Comparison of ENCODE assay signal across 11 mouse cellular contexts in genomic region chr5:147121146-147121545, GRCm38 (mm10). TPM values are rescaled to one million over a fixed set of nuclear protein-coding genes. Genes with fewer than 3 reads are reported as not detected.
DNase-seq lines count a peak whose midpoint lies in the region; TF ChIP-seq lines count a peak whose summit lies in the region.
"Had no signal": no experiment of that assay in that cellular context is flagged by ENCODE, and none has a peak within 500 bp of the region (broad histone marks: within the 10 kb centered on the region; RNA-seq: fewer than 3 reads in every experiment).

No protein-coding gene starts in this region.

- H3K4me3 ChIP-seq in left cerebral cortex, adult 2 months, result no peak overlapping the region
- H3K4me3 ChIP-seq in E14TG2a.4 (replicated peaks; ENCODE audit: low read length), result no peak overlapping the region
- H3K4me3 ChIP-seq: embryonic facial prominence, embryonic 15.5 days; neural tube, embryonic 13.5 days had no signal

- H3K4me1 ChIP-seq in E14TG2a.4 (replicated peaks; ENCODE audit: low read depth, low read length), result 0 out of 2 replicates have a peak, but pooled peaks cover 4% of the 10 kb centered on the region
- H3K4me1 ChIP-seq: embryonic facial prominence, embryonic 15.5 days had no signal

- DNase-seq in left cerebral cortex, adult 2 months (ENCODE audit: extremely low spot score in 1 of 2, low spot score in 2 of 2), result no peak
- no peak for DNase-seq in left cerebral cortex, postnatal 4 days
- peak; percentile 20 for DNase-seq in A20 (ENCODE audit: low read depth, low spot score)
- DNase-seq in c-Kit-positive CD71-positive TER-119-positive erythroid progenitor cells, embryonic 14.5 days (ENCODE audit: low spot score), result peak; percentile 5
- DNase-seq in lung, postnatal 10 days, result no peak
- no peak for DNase-seq in Muller cell, postnatal 12 days (ENCODE audit: inconsistent ontology term)
- DNase-seq: midbrain, embryonic 14.5 days; right cerebral cortex, postnatal 14 days had no signal

- no peaks in the 10 kb centered on the region for H3K9me3 ChIP-seq in E14TG2a.4 (ENCODE audit: low read length)
- H3K9me3 ChIP-seq: embryonic facial prominence, embryonic 15.5 days had no signal

- intact Hi-C loops in left cerebral cortex, adult 2 months (cut with DNase I), result loop anchor here (10.0 kb wide), 1 partner anchor 136 kb away; no protein-coding TSS in a partner anchor
- intact Hi-C loops in left cerebral cortex, postnatal 4 days (cut with DNase I), result no loop called here

- no peaks in the 10 kb centered on the region for H3K36me3 ChIP-seq in E14TG2a.4 (ENCODE audit: insufficient read depth, low read length)
- H3K36me3 ChIP-seq: embryonic facial prominence, embryonic 15.5 days; neural tube, embryonic 13.5 days had no signal

- H3K27ac ChIP-seq in left cerebral cortex, adult 2 months, result no peak overlapping the region
- H3K27ac ChIP-seq: embryonic facial prominence, embryonic 15.5 days; neural tube, embryonic 13.5 days had no signal

- peaks cover 7% of the 10 kb centered on the region; the same call in 1 of the 2 replicates for H3K27me3 ChIP-seq in E14TG2a.4 (ENCODE audit: insufficient read depth, low read length)
- H3K27me3 ChIP-seq: embryonic facial prominence, embryonic 15.5 days; neural tube, embryonic 13.5 days had no signal

- peak; percentile 27 for TF ChIP-seq CTCF in left cerebral cortex, adult 2 months (IDR thresholded peaks at IDR 0.05)
- TF ChIP-seq CTCF in E14TG2a.4 (conservative IDR thresholded peaks at IDR 0.05; ENCODE audit: low read length), result peak; percentile 93

RNA-seq across cellular contexts. Expression of gene Polr1d, which starts 44.3 kb away (rescaled TPM):
- total RNA-seq in left cerebral cortex, adult 2 months (2021), result 10 to 100 TPM; 66.8 to 67.0 TPM
- total RNA-seq in left cerebral cortex, postnatal 4 days (2021), result 10 to 100 TPM; 93.0 to 96.0 TPM

RNA-seq across cellular contexts. Expression of gene Lnx2, which starts 44.8 kb away (rescaled TPM):
- total RNA-seq in left cerebral cortex, adult 2 months (2021), result 1 to 10 TPM; 5.8 to 6.3 TPM
- 10 to 100 TPM in 1 of 2 experiments, 1 to 10 TPM in 1; 9.7 to 10.7 TPM for total RNA-seq in left cerebral cortex, postnatal 4 days (2021)

Comparison
In these comparisons a context has a peak if more than half of its experiments do, and no peak if none do; other contexts are left out.
1. DNase-seq: peak in A20 (single experiment) and c-Kit-positive CD71-positive TER-119-positive erythroid progenitor cells, embryonic 14.5 days (single experiment); none in left cerebral cortex, adult 2 months (0 of 2), left cerebral cortex, postnatal 4 days (single experiment), lung, postnatal 10 days (single experiment) and Muller cell, postnatal 12 days (single experiment).